Comparison of ENCODE assay signal across 8 mouse cellular contexts in the genomic region with DNA sequence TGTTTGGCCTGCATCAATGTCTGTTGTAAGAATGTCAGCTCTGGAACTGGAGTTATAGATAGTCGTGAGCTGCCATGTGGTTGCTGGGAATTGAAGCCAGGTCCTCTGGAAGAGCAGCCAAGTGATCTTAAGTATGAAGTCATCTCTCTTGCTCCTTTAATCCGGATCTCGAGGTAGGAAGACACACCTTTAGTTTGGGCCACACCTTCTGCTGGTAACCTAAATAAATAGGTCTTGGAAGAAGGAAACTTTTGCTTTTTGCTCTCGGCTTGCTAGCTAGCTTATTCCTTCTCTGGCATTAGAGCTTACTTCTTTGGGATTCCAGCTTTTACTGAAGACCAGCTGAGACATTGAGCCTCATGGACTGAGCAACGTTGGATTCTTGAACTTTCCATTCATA. TPM values are rescaled to one million over a fixed set of nuclear protein-coding genes. Genes with fewer than 3 reads are reported as not detected.
DNase-seq lines count a peak whose midpoint lies in the region; ATAC-seq and TF ChIP-seq lines count a peak whose summit lies in the region.

A gene (plus strand): TSS at position 301 of the 400 bp plus-strand sequence.

- no peak within 1 kb of the TSS for H3K27ac ChIP-seq in liver, embryonic 12.5 days
- no peak within 1 kb of the TSS for H3K27ac ChIP-seq in liver, postnatal 0 days (ENCODE audit: low read depth)
- no peak within 1 kb of the TSS for H3K27ac ChIP-seq in embryonic facial prominence, embryonic 10.5 days (replicated peaks)
- H3K27ac ChIP-seq in heart, embryonic 12.5 days (ENCODE audit: poor library complexity, severe bottlenecking), result no peak within 1 kb of the TSS

- intact Hi-C loops in left cerebral cortex, postnatal 10 days (cut with DNase I), result no loop called here

- no peaks in the 10 kb centered on the region for H3K36me3 ChIP-seq in liver, embryonic 12.5 days
- no peaks in the 10 kb centered on the region for H3K36me3 ChIP-seq in liver, postnatal 0 days (replicated peaks; ENCODE audit: insufficient read depth, low read length)
- H3K36me3 ChIP-seq in embryonic facial prominence, embryonic 10.5 days (replicated peaks), result no peaks in the 10 kb centered on the region
- H3K36me3 ChIP-seq in heart, embryonic 12.5 days, result no peaks in the 10 kb centered on the region

- H3K4me1 ChIP-seq in liver, embryonic 12.5 days, result peaks cover 5% of the 10 kb centered on the region; the same call in 1 of the 2 replicates
- H3K4me1 ChIP-seq in liver, postnatal 0 days (ENCODE audit: insufficient read depth), result 0 out of 2 replicates have a peak, but pooled peaks cover 4% of the 10 kb centered on the region
- peaks cover 5% of the 10 kb centered on the region for H3K4me1 ChIP-seq in embryonic facial prominence, embryonic 10.5 days
- H3K4me1 ChIP-seq in heart, embryonic 12.5 days (replicated peaks), result no peaks in the 10 kb centered on the region

- no peak for ATAC-seq in liver, embryonic 12.5 days
- ATAC-seq in liver, postnatal 0 days, result no peak
- ATAC-seq in heart, embryonic 12.5 days (ENCODE audit: insufficient number of reproducible peaks, low FRiP score), result no peak
- ATAC-seq in neutrophil, adult 5-6 weeks (ENCODE audit: extremely low read depth, insufficient number of reproducible peaks, low FRiP score, poor library complexity, severe bottlenecking), result no peak

- no peak within 1 kb of the TSS for H3K4me3 ChIP-seq in liver, embryonic 12.5 days
- no peak within 1 kb of the TSS for H3K4me3 ChIP-seq in liver, postnatal 0 days (ENCODE audit: low read depth, low read length)
- H3K4me3 ChIP-seq in embryonic facial prominence, embryonic 10.5 days, result no peak within 1 kb of the TSS
- H3K4me3 ChIP-seq in heart, embryonic 12.5 days, result no peak within 1 kb of the TSS

- no peaks in the 10 kb centered on the region for H3K27me3 ChIP-seq in liver, embryonic 12.5 days (replicated peaks)
- H3K27me3 ChIP-seq in liver, postnatal 0 days (ENCODE audit: insufficient read depth, low read length), result no peaks in the 10 kb centered on the region
- H3K27me3 ChIP-seq in embryonic facial prominence, embryonic 10.5 days (replicated peaks; ENCODE audit: low read depth, poor library complexity, severe bottlenecking), result no peaks in the 10 kb centered on the region
- H3K27me3 ChIP-seq in heart, embryonic 12.5 days (replicated peaks), result no peaks in the 10 kb centered on the region

- DNase-seq in liver, postnatal 0 days, result no peak
- no peak for DNase-seq in embryonic facial prominence, embryonic 10.5 days (ENCODE audit: low spot score)
- no peak for DNase-seq in left cerebral cortex, postnatal 10 days (ENCODE audit: extremely low spot score in 1 of 2, low spot score in 2 of 2)
- DNase-seq in right cerebral cortex, postnatal 14 days, result no peak
- no peak for DNase-seq in cerebellum, adult 9-10 months

- H3K9ac ChIP-seq in liver, embryonic 12.5 days, result no peak within 1 kb of the TSS
- no peak within 1 kb of the TSS for H3K9ac ChIP-seq in liver, postnatal 0 days (replicated peaks)
- H3K9ac ChIP-seq in heart, embryonic 12.5 days, result no peak within 1 kb of the TSS

- no peaks in the 10 kb centered on the region for H3K9me3 ChIP-seq in liver, embryonic 12.5 days (replicated peaks)
- no peaks in the 10 kb centered on the region for H3K9me3 ChIP-seq in liver, postnatal 0 days (ENCODE audit: low read length)
- no peaks in the 10 kb centered on the region for H3K9me3 ChIP-seq in embryonic facial prominence, embryonic 10.5 days
- H3K9me3 ChIP-seq in heart, embryonic 12.5 days (replicated peaks), result no peaks in the 10 kb centered on the region

- no peak for TF ChIP-seq CTCF in liver, postnatal 0 days (IDR thresholded peaks at IDR 0.05; ENCODE audit: low read depth)

- TF ChIP-seq EP300 in liver, postnatal 0 days (IDR thresholded peaks at IDR 0.05; ENCODE audit: low read depth), result no peak

- WGBS in liver, embryonic 12.5 days (ENCODE audit: insufficient replicate concordance), result 63% methylated on average over 5 of the region's 5 CpGs
- 74% methylated on average over 5 of the region's 5 CpGs for WGBS in liver, postnatal 0 days (ENCODE audit: insufficient replicate concordance)
- 84% methylated on average over 5 of the region's 5 CpGs for WGBS in embryonic facial prominence, embryonic 10.5 days
- WGBS in heart, embryonic 12.5 days, result 75% methylated on average over 5 of the region's 5 CpGs

- no peak within 1 kb of the TSS for H3K4me2 ChIP-seq in liver, embryonic 12.5 days
- no peak within 1 kb of the TSS for H3K4me2 ChIP-seq in liver, postnatal 0 days (ENCODE audit: low read depth, low read length)
- no peak within 1 kb of the TSS for H3K4me2 ChIP-seq in heart, embryonic 12.5 days

RNA-seq across cellular contexts. Expression of the gene that starts here (rescaled TPM):
- polyA plus RNA-seq in liver, embryonic 12.5 days (2016; fragmentation: Nextera tagmentation; extraction: Ambion mirVana), result 15.8 and 17.6 TPM in 2 replicates
- polyA plus RNA-seq in liver, postnatal 0 days (2015; fragmentation: Nextera tagmentation; extraction: Ambion mirVana), result 7.8 and 8.7 TPM in 2 replicates
- 29.3 and 30.6 TPM in 2 replicates for polyA plus RNA-seq in embryonic facial prominence, embryonic 10.5 days (2016; fragmentation: Nextera tagmentation; extraction: Ambion mirVana)
- polyA plus RNA-seq in heart, embryonic 12.5 days (2016; fragmentation: Nextera tagmentation; extraction: Ambion mirVana), result 23.5 and 24.3 TPM in 2 replicates
- 10 to 100 TPM; 62.5 to 68.6 TPM for total RNA-seq in left cerebral cortex, postnatal 10 days (2021)
- 133 and 137 TPM in 2 replicates for total RNA-seq in neutrophil, adult 5-6 weeks (2017)
